8 mouse cellular contexts compared by ENCODE assay signal in genomic region chr2:142907056-142907455, GRCm38 (mm10).
"Had no signal": no experiment of that assay in that cellular context is flagged by ENCODE, and none has a peak within 500 bp of the region (broad histone marks: within the 10 kb centered on the region; RNA-seq: fewer than 3 reads in every experiment).

No protein-coding gene starts in this region.

- DNase-seq: kidney, postnatal 14 days; left cerebral cortex, postnatal 4 days; liver, postnatal 0 days; lung, embryonic 14.5 days; right cerebral cortex, postnatal 25 days; spleen, adult 18-20 months; thymus, adult 18-20 months; thymus, postnatal 36 days had no signal
